Mouse (Mus musculus) lung, postnatal 25 days (tissue): Measurements from ENCODE around the gene Gm3646.
A peak's percentile ranks its signal among the peaks of the same experiment; 100 is the strongest.

Source experiments
- DNase-seq: peaks from one replicate; pipeline ENCODE4 v3.0.0; 2022; ENCODE audit warnings: low spot score

Gene Gm3646

DNA sequence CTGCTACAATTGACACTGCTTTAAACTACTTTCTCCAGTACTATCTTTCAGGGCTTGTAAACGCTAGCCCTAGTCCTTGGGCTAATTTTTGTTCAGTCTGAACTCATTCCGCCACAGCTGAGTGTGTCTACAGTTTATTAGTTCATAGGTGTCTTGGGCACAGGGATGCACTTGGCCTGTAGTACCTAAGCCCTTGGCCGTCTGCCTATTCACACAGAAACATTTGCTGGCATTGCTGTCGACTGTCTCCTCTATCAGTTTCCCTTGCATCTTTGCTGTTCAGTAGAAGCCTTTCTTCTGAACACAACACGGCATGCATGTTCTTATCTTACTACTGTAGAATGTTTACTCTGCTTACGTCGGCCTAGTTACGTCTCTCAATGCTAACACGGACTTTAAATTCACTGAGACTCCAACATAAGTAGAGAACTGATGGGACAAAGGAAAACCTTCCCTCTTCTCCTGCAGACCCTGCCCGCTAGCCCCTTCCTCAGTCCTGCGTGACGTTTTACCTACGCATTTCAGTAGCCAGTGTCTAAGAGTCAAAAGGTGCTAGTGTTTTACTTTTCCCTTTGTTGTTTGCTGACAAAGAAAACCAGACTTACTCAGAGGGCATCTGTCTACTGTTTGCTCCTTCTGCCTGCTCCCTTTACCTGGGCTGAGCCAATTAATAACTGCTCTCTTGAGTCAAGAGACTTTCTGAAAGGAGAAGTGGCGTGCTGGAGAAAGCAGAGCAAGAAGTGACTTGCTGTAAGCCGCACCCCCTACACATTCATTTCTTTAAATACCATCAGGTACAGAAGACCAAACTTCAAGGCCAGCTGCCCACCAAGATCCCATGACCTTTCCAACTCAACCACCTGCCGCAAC is 25.8 kb downstream of the Gm3646 start:
- no peak for DNase-seq

- no peak for DNase-seq
These were observed 31.0 kb downstream of the Gm3646 start for GRCm38 (mm10) chr1:39773991-39774729.

DNA sequence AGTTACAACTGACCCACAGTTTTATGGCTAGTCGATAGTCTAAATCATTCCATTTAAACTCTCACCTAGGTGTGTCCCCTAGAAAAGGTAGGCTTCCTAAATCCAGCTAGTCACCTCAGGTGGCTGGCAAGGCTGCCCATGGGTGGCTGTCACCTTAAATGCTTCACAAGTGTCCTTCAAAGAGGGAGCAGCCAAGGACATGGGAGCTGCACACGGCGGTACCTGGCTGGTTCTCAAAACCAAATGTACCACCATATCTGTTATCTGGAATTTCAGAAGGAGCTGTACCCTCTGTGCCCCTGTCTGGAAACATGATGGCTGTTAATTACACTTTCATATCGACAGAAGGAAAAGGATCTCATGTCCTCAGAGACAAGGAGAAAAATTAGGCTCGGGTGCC is 31.6 kb downstream of the Gm3646 start:
- DNase-seq = no peak

DNA sequence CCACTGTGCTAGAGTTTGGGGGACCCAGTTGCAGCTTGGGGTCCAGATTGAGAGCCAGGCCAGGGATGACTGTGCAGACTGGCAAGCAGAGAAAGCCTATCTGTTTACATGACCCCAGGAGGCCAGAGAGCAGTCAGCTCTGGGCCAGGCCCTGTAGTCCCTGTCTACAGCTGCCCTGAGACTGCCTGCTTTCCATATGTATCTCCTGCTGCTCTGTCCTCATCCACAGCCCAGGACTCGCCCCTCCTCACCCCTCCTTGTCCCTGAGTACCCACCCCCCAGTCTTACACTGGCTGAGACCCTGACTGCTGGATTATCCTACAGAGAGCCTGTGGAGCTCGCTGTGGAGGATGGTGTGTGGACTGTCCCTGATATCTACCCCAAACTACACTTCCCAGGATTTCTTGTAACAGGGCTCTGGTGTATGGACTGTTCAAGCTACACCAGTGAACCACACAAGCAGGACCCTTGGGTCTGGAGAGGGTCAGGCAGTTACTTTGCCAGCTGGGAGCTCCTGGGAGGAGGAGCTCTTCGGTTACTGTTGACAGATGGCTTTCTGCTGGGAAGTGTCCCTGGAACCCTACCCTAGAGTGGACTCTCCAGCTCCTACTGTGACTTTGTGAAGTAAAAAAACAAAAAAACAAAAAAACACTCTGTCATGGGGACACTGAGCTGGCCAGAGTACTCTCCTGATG is 32.6 kb downstream of the Gm3646 start:
- peak; percentile 47 for DNase-seq

GRCm38 (mm10) chr1:39770436-39770835 is 34.7 kb downstream of the Gm3646 start:
- peak; percentile 58 for DNase-seq

GRCm38 (mm10) chr1:39768017-39768416 is 37.1 kb downstream of the Gm3646 start:
- DNase-seq = no peak

GRCm38 (mm10) chr1:39765854-39766493 is 39.2 kb downstream of the Gm3646 start:
- no peak for DNase-seq

GRCm38 (mm10) chr1:39762025-39762370 is 43.1 kb downstream of the Gm3646 start:
- DNase-seq = peak; percentile 89

DNA sequence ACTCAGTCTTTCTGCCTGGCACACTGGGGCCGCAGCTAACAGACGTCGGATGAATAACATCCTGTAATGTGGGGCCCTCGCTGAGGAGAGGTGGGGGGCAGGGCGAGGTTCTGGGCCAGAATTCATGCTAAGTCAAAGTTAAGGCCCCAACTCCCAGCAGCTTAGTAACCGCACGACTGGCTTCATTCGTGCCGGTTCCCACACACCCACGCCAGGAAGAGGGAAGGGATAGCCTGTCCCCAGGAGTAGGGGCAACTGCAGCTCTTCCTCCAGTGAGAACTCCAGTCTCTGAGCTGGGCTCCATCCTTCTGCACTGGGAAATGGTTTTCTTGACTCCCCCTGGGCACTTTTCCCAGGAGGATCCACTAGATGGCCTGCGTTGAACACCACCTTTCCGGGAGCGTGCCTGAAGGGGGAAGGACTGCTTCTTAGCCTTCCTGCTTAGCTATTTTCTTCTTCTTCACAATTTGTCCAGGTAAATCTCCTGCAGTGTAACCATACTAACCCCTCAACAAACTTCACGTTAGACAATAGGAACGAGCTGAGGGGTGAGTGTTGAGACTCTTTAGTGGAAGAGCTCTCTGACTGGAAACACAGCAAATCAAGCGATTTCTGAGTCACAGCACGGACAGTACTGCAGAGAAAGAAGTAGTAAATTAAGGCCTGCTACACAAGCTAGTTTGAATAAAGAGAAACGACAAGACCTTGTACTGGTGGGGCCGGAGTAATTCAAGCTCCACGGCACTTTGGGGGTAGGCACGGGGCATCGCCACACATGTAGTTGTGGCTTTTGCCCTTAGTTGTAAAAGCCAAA is 43.7 kb downstream of the Gm3646 start:
- peak; percentile 71 for DNase-seq

DNA sequence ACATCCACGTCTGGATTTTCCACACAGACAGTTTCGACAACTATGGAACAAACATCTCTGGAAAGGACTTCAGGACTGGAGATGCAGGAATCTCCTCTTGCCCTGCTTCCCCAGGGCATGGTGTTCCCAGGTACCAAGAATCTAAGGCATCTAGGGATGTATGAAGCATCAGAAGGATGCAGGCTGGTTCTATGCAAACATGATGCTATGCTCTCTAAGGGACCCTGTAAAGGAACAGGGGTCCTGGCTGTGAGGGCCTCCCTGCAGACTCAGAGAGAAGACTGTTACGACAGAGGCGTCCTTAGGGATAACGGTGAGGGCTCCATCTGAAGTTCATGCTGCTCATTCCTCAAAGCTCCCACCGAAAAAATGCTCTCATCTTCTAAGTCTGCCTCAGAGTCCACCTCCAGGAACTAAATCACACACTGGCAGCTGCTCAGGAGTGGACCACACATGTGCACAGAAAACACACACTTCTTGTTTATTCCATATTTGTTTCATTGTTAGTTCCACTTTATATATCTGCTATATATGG is 44.9 kb downstream of the Gm3646 start:
- DNase-seq = no peak

DNA sequence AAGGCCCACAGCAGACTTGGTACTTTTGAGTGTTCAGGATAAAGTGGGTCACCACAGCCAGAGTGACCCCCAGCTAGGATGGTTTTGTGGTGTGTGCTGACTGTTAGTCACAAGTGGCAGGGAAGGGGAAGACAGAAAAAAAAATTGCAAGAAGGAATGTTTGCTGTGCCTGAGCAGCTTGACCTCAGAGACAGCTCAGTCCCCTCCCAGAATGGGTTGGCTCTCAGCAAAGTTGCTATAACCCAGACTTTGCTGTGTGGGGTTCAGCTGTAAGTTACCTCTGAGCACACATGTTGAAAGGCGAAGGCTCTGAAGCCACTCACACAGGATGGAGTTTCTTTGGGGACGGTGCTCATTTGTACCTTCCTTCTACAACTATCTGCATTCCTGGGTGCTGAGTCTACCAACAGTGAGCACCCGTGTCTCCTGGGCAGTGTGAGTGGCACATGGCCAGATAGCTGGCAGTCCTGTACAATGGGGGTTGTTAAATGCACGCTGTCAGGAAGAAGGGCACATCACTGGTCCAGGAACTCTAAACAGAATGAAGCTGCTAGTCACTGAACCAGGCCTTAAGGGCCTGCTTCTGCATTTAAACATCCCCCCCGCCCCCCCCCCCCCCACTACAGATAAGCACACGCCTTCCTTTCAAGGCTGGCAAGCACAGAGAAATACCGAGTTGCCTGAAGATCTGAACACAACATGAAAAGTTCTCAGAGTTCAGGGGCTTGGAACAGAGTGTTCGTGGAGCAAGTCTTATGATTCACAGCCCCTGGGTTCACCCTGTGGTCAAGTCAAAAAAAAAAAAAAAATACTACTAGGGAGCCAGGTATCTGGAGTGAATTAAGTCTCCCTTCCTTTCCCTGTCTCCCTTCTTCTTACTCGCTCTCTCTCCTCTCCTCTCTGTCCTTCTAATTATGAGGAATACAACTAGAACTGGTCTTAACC is 45.6 kb downstream of the Gm3646 start:
- DNase-seq = no peak

GRCm38 (mm10) chr1:39758244-39758643 is 46.9 kb downstream of the Gm3646 start:
- peak; percentile 51 for DNase-seq

DNA sequence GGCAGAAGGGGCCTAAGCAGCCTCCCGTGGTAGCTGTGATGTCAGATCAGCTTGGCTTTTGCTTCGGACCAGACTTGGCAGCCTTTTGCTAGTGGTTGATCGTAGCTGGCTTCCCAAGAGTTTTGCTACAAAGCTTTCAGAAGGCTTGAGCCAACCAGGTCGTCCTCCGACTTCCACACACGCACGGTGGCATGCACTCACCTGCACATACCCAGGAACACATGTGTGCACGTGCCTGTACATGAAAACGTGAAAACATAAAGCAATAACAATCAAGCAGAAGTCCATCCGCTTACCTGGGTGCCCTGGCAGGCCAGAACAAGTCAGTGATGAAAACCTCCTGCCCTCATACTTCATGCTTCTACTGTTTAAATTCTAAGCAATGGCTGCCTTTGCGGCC is 48.2 kb downstream of the Gm3646 start:
- no peak for DNase-seq

DNA sequence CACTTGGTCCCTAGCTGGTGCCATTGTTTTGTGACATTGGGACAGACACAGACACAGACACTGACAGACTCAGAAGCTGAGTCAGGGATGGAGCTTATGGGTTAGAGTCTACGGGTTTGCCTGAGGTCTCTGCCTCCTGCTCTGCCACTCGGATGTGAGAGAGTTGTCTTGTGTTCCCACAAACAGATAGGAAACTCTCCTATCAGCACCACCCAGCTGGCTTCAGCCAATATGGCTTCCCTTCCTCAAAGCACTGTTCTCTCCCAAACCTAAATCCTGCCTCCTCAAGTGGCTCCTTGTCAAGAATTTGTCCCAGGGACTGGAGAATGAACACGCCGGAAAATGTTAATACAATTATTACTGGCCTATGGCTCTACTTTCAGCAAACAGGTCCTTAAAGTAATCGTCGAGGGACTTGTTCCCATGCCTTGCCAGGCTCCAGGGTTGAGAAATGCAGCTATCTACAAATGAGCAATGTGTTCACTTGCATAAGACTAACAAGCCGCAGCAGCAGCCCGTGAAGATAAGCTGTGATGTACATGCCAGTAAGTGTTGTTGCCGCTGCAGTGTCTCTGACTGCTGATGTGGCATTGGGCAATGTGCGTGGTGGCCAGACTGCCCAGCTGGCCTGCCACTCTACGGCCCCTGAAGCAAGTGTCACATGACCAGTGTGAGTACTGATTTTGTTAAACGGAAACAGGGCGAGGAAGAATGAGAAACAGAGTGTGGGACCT is 50.7 kb downstream of the Gm3646 start:
- no peak for DNase-seq
